Mouse (Mus musculus) lung, postnatal 25 days (tissue): ENCODE measurements around the gene Mrgprf.

Experiments used
- DNase-seq: peaks from one replicate; pipeline ENCODE4 v3.0.0; 2022; ENCODE audit warnings: low spot score

Gene Mrgprf

DNA sequence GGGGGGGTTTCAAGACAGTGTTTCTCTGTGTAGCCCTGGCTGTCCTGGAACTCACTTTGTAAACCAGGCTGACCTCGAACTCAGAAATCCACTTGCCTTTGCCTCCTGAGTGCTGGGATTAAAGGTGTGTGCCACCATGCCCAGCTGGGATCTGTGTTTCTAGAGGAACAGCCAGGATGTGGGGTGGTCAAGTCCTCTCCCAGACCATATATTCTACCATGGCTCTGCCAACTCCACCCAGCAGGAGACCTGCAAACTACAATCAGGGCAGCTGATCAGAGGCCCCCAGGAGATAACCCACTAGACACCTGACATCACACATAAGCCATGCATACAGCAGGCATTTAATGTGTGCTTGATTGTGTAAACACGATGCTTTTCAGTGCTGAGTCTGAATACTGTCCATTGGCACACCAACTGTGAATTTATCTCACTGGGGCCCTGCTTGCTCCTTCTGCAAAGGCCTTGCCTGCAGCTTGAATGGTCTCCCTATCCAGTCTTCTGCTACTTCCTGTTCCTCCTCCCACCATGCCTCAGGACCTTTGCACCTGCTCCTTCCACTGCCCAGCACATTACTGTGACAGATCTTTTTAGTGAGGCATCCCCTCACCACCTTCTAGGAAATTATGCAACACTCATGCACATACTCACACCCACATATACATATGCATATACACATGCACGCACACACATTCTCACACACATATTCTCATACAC is 35.1 kb downstream of the Mrgprf start:
- DNase-seq: no peak

DNA sequence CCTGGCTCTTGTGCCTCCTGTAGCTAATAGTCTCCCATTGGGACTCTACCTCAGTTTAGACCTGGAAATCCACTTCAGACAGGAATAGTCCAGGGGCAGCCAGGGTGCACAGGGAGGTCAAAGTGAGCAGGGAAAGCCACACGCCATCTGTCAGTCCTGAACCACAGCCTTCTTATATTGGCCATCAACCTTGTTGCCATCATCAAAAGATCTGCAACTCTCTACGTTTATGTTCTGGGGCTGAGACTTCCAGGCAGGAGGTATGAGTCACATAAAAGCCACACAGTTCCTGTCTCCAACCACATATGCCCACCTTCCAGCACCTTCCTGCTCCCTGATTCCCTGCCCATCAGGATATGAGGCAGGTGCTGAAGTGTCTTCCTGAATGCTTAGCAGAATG is 37.3 kb downstream of the Mrgprf start:
- no peak for DNase-seq

DNA sequence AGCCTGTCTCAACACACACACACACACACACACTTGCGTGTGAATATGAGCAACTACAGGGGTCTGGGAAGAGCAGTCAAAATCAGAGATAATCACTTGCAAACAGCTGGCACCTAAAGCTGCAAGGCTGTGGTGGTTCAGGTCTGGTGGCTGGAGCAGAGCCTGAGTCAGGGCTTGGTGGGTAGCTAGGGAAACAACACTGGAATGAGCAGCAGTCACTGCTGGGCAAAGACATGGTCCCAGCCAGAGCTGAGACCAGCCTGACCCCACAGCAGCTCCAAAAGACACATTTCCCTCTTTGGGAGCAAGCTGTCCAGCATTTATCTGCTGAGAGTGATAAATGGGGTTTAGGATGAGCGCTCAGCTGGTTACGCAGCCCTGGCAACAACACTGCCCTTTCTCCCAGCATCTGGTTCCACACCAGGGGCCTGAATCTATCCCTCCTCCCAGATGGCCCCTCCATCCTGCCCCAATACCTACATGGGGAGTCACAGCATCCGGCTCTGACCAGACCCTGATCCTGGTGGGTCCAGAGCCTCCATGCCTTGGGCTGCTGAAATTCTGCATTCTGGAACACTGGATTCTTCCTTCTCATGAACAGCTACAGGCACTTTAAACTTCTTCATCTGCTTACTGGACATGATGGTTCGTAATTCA is 39.7 kb downstream of the Mrgprf start:
- DNase-seq: no peak
